Mouse (Mus musculus) embryonic facial prominence, embryonic 12.5 days (tissue): ENCODE measurements at regions not wholly inside any gene's neighbourhood (a gene's known extent, or its start where the extent isn't known, plus 50 kb on each side); places are given as distances from the start of the nearest gene placed in this dataset.

ENCODE experiments used
- ATAC-seq: fragments of 200-750 bp; cut with Nextera tagmentation; 2 replicates; pipeline ENCODE4 v1.8.0; 2017; ENCODE audit not compliant: insufficient number of reproducible peaks, insufficient read depth, low FRiP score, low TSS enrichment
- H3K27ac ChIP-seq: fragments of 300-500 bp; sonication (generic); 2 replicates; pipeline ENCODE4 v1.5.1; 2016; ENCODE audit warnings: mild to moderate bottlenecking
- H3K27me3 ChIP-seq: fragments of 300-500 bp; sonication (generic); 2 replicates; pipeline ENCODE4 v1.6.1; 2016; ENCODE audit warnings: mild to moderate bottlenecking, moderate library complexity
- H3K36me3 ChIP-seq: fragments of 300-500 bp; sonication (generic); 2 replicates; pipeline ENCODE4 v1.6.1; 2016; ENCODE audit warnings: mild to moderate bottlenecking
- H3K4me1 ChIP-seq: fragments of 300-500 bp; sonication (generic); 2 replicates; pipeline ENCODE4 v1.6.1; 2016
- H3K4me2 ChIP-seq: fragments of 300-500 bp; sonication (generic); replicated peaks from 2 replicates; pipeline ENCODE4 v1.6.1; 2016; ENCODE audit warnings: mild to moderate bottlenecking, moderate library complexity
- H3K4me3 ChIP-seq: fragments of 300-500 bp; sonication (generic); 2 replicates; pipeline ENCODE4 v1.5.1; 2016; ENCODE audit warnings: mild to moderate bottlenecking
- H3K9ac ChIP-seq: fragments of 300-500 bp; sonication (generic); 2 replicates; pipeline ENCODE4 v1.6.1; 2016; ENCODE audit warnings: mild to moderate bottlenecking, moderate library complexity
- H3K9me3 ChIP-seq: fragments of 300-500 bp; sonication (generic); 2 replicates; pipeline ENCODE4 v1.6.1; 2016; ENCODE audit warnings: mild to moderate bottlenecking, moderate library complexity
- WGBS: fragments of 180-500 bp; shearing (Covaris S2); methylation state at CpG from one replicate; pipeline ENCODE4 v1.1.7; 2016; 5-methylcytosine and 5-hydroxymethylcytosine counted together

DNA sequence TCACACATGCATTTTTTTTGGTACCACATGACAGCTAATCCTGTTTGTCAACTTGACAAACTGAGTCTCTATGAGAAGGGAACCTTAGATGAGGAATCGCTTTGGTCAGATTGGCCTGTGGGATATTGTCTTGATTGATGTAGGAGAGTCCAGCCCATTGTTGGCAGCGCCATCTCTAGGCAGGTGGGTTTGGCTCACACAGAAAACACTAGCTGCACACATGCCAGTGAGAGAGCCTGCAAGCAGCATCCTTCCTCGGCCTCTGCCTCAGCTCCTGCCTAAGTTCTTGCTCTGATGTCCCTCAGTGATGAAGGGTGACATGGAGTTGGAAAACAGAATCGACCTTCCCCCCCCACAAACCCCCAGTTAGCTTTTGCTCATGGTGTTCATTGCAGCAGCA lies 514.4 kb downstream of the Vrk1 start:
- Histone ChIP-seq H3K4me1 (peaks cover 11% of the 10 kb centered on the region), H3K27ac (no peak overlapping the region), H3K27me3 (peaks cover under 1% of the 10 kb centered on the region; the same call in 1 of the 2 replicates), H3K4me3 (no peak overlapping the region), H3K36me3 (no peaks in the 10 kb centered on the region), H3K9ac (no peak overlapping the region), H3K9me3 (no peaks in the 10 kb centered on the region), H3K4me2 (no peak overlapping the region)
- ATAC-seq = no peak
- 75% methylated on average over 4 of the region's 4 CpGs for WGBS

GRCm38 (mm10) chr12:106527116-106527515 lies 517.1 kb downstream of the Vrk1 start:
- no peak overlapping the region for H3K27ac ChIP-seq
- peaks cover 11% of the 10 kb centered on the region for H3K4me1 ChIP-seq
- no peak overlapping the region for H3K4me2 ChIP-seq
- no peak overlapping the region for H3K9ac ChIP-seq
- 0 out of 2 replicates have a peak, but pooled peaks have one; percentile 41 for ATAC-seq
- no peaks in the 10 kb centered on the region for H3K9me3 ChIP-seq
- no peak overlapping the region for H3K4me3 ChIP-seq
- H3K36me3 ChIP-seq = no peaks in the 10 kb centered on the region
- 73% methylated on average over 8 of the region's 8 CpGs for WGBS
- peaks cover 4% of the 10 kb centered on the region; the same call in 1 of the 2 replicates for H3K27me3 ChIP-seq

- 9% methylated on average over 20 of the region's 20 CpGs for WGBS
- Histone ChIP-seq H3K36me3 (no peaks in the 10 kb centered on the region), H3K4me1 (peaks cover 11% of the 10 kb centered on the region), H3K4me2 (peak overlapping the region; percentile 21), H3K4me3 (no peak overlapping the region; the same call in 1 of the 2 replicates), H3K9ac (no peak overlapping the region), H3K27ac (no peak overlapping the region), H3K27me3 (peaks cover 4% of the 10 kb centered on the region; the same call in 1 of the 2 replicates), H3K9me3 (no peaks in the 10 kb centered on the region)
- ATAC-seq = no peak
These were observed 517.8 kb downstream of the Vrk1 start for GRCm38 (mm10) chr12:106527699-106528434.

DNA sequence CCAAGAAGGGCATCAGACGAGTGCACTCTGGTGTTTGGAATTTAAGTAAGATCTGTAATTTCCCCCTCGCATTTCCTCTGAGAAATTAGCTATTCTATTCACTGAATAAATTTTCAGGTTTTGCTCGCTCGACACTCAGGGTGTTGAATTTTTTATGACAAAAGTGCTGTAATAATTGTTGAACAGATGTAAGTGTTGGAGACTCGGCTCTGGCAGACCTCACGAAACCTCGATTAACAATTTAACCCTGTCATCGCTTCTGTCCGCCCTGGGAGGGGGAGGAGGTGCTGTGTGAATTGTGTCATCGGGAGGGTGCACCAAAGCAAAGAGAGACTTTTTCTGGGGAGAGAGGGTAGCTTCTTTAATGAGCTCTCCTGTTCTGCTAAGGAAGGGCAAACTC lies 518.5 kb downstream of the Vrk1 start:
- H3K27ac ChIP-seq = no peak overlapping the region
- no peak overlapping the region for H3K4me2 ChIP-seq
- H3K27me3 ChIP-seq = peaks cover 4% of the 10 kb centered on the region; the same call in 1 of the 2 replicates
- H3K36me3 ChIP-seq = no peaks in the 10 kb centered on the region
- WGBS = 49% methylated on average over 10 of the region's 10 CpGs
- no peak for ATAC-seq
- no peak overlapping the region for H3K4me3 ChIP-seq
- no peak overlapping the region for H3K9ac ChIP-seq
- H3K9me3 ChIP-seq = no peaks in the 10 kb centered on the region
- peaks cover 11% of the 10 kb centered on the region for H3K4me1 ChIP-seq

GRCm38 (mm10) chr12:106529175-106529574 lies 519.1 kb downstream of the Vrk1 start:
- no peaks in the 10 kb centered on the region for H3K36me3 ChIP-seq
- no peak overlapping the region for H3K27ac ChIP-seq
- peaks cover 4% of the 10 kb centered on the region; the same call in 1 of the 2 replicates for H3K27me3 ChIP-seq
- no peak overlapping the region for H3K4me3 ChIP-seq
- H3K9me3 ChIP-seq = no peaks in the 10 kb centered on the region
- H3K4me2 ChIP-seq = no peak overlapping the region
- H3K4me1 ChIP-seq = peaks cover 11% of the 10 kb centered on the region
- no peak overlapping the region for H3K9ac ChIP-seq
- WGBS = 31% methylated on average over 11 of the region's 11 CpGs
- no peak for ATAC-seq

GRCm38 (mm10) chr12:106535086-106535485 lies 525.1 kb downstream of the Vrk1 start:
- 60% methylated on average over 2 of the region's 2 CpGs for WGBS
- Histone ChIP-seq H3K4me3 (no peak overlapping the region), H3K9me3 (0 out of 2 replicates have a peak, but pooled peaks cover 4% of the 10 kb centered on the region), H3K4me2 (no peak overlapping the region), H3K27me3 (no peaks in the 10 kb centered on the region), H3K27ac (no peak overlapping the region), H3K9ac (no peak overlapping the region), H3K36me3 (no peaks in the 10 kb centered on the region), H3K4me1 (0 out of 2 replicates have a peak, but pooled peaks cover 4% of the 10 kb centered on the region)
- ATAC-seq = no peak

GRCm38 (mm10) chr12:106535628-106536288 lies 525.7 kb downstream of the Vrk1 start:
- Histone ChIP-seq H3K27ac (no peak overlapping the region), H3K9me3 (0 out of 2 replicates have a peak, but pooled peaks cover 4% of the 10 kb centered on the region), H3K4me1 (0 out of 2 replicates have a peak, but pooled peaks cover 5% of the 10 kb centered on the region), H3K27me3 (no peaks in the 10 kb centered on the region), H3K4me2 (no peak overlapping the region), H3K36me3 (no peaks in the 10 kb centered on the region), H3K9ac (no peak overlapping the region), H3K4me3 (no peak overlapping the region)
- ATAC-seq = no peak
- WGBS = 40% methylated on average over 8 of the region's 8 CpGs

- H3K9ac ChIP-seq = no peak overlapping the region
- 18% methylated on average over 7 of the region's 7 CpGs for WGBS
- ATAC-seq = no peak
These were observed 526.2 kb downstream of the Vrk1 start for GRCm38 (mm10) chr12:106536289-106536636.

GRCm38 (mm10) chr12:106540003-106540402 lies 530.0 kb downstream of the Vrk1 start:
- Histone ChIP-seq H3K9me3 (0 out of 2 replicates have a peak, but pooled peaks cover 4% of the 10 kb centered on the region), H3K36me3 (no peaks in the 10 kb centered on the region), H3K4me1 (peaks cover 13% of the 10 kb centered on the region), H3K27me3 (no peaks in the 10 kb centered on the region), H3K4me3 (no peak overlapping the region), H3K27ac (0 out of 2 replicates have a peak overlapping the region, but pooled peaks have one; percentile 30), H3K4me2 (no peak overlapping the region), H3K9ac (no peak overlapping the region)
- no peak for ATAC-seq
- 29% methylated on average over 6 of the region's 6 CpGs for WGBS

More at GRCm38 (mm10) chr12:106536289-106536636, 526.2 kb downstream of the Vrk1 start:
- Histone ChIP-seq H3K4me3 (no peak overlapping the region), H3K36me3 (no peaks in the 10 kb centered on the region), H3K27ac (no peak overlapping the region), H3K4me1 (0 out of 2 replicates have a peak, but pooled peaks cover 5% of the 10 kb centered on the region), H3K4me2 (no peak overlapping the region), H3K27me3 (no peaks in the 10 kb centered on the region), H3K9me3 (0 out of 2 replicates have a peak, but pooled peaks cover 4% of the 10 kb centered on the region)

DNA sequence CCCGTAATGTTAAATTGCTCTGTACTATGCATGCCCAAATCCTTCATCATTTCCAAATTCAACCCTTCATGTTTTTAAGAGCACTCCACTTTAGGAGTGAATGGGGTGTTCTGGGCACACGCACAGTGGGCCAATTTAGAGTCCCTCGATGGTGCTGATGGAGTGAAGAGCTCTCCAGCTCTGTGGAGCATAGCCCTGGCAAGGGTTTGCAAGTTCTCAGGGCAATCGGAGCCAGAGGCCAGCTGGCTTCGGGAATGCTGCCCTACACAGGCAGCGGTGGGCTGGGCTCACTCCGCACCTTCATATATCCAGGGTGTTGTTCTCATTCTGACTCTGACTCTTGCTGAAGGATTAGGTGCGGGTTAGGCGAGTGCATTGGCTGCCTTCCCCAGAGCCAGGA lies 549.5 kb downstream of the Vrk1 start:
- H3K27ac ChIP-seq = no peak overlapping the region
- H3K27me3 ChIP-seq = no peaks in the 10 kb centered on the region
- no peaks in the 10 kb centered on the region for H3K36me3 ChIP-seq
- no peak overlapping the region for H3K4me2 ChIP-seq
- H3K9ac ChIP-seq = no peak overlapping the region
- H3K4me3 ChIP-seq = no peak overlapping the region
- WGBS = 86% methylated on average over 9 of the region's 9 CpGs
- ATAC-seq = no peak
- no peaks in the 10 kb centered on the region for H3K9me3 ChIP-seq
- H3K4me1 ChIP-seq = no peaks in the 10 kb centered on the region

- no peak overlapping the region for H3K9ac ChIP-seq
- H3K27ac ChIP-seq = no peak overlapping the region
- no peak overlapping the region for H3K4me3 ChIP-seq
- no peaks in the 10 kb centered on the region for H3K9me3 ChIP-seq
- no peak overlapping the region for H3K4me2 ChIP-seq
- 23% methylated on average over 6 of the region's 6 CpGs for WGBS
- no peaks in the 10 kb centered on the region for H3K27me3 ChIP-seq
- no peaks in the 10 kb centered on the region for H3K36me3 ChIP-seq
- no peaks in the 10 kb centered on the region for H3K4me1 ChIP-seq
- ATAC-seq = no peak
These were observed 555.2 kb downstream of the Vrk1 start for GRCm38 (mm10) chr12:106565263-106565681.

- H3K27me3 ChIP-seq = no peaks in the 10 kb centered on the region
- no peaks in the 10 kb centered on the region for H3K4me1 ChIP-seq
- no peak for ATAC-seq
- H3K9me3 ChIP-seq = no peaks in the 10 kb centered on the region
- H3K36me3 ChIP-seq = no peaks in the 10 kb centered on the region
- 85% methylated on average over 4 of the region's 4 CpGs for WGBS
- H3K4me3 ChIP-seq = no peak overlapping the region
- no peak overlapping the region for H3K9ac ChIP-seq
- H3K4me2 ChIP-seq = no peak overlapping the region
- H3K27ac ChIP-seq = no peak overlapping the region
These were observed 556.3 kb downstream of the Vrk1 start for GRCm38 (mm10) chr12:106566361-106566760.
